Mouse (Mus musculus) midbrain, embryonic 14.5 days (tissue): ENCODE data around the gene Hras. TPM values are rescaled to one million over a fixed set of nuclear protein-coding genes. Genes with fewer than 3 reads are reported as not detected.

ENCODE experiments used
- ATAC-seq: fragments of 200-750 bp; cut with Nextera tagmentation; 2 replicates; pipeline ENCODE4 v1.8.0; 2017; ENCODE audit warnings: moderate number of reproducible peaks, moderate library complexity; ENCODE audit not compliant: low FRiP score, low TSS enrichment
- DNase-seq: peaks from one replicate; pipeline ENCODE4 v3.0.0-alpha.2; 2015
- H3K27ac ChIP-seq: fragments of 300-500 bp; sonication (generic); replicated peaks from 2 replicates; pipeline ENCODE4 v1.5.1; 2014; ENCODE audit warnings: mild to moderate bottlenecking, low read depth, low read length, moderate library complexity
- H3K27me3 ChIP-seq: fragments of 300-500 bp; sonication (generic); 2 replicates; pipeline ENCODE4 v1.6.1; 2014; ENCODE audit warnings: low read length, control low read depth, mixed read lengths; ENCODE audit not compliant: control insufficient read depth, insufficient read depth
- H3K36me3 ChIP-seq: fragments of 300-500 bp; sonication (generic); 2 replicates; pipeline ENCODE4 v1.6.1; 2014; ENCODE audit warnings: low read length, control low read depth; ENCODE audit not compliant: control insufficient read depth, insufficient read depth
- H3K4me1 ChIP-seq: fragments of 300-500 bp; sonication (generic); 2 replicates; pipeline ENCODE4 v1.6.1; 2014; ENCODE audit warnings: mild to moderate bottlenecking, antibody characterized with exemption, low read length, control low read depth; ENCODE audit not compliant: control insufficient read depth, insufficient read depth
- H3K4me2 ChIP-seq: fragments of 300-500 bp; sonication (generic); 2 replicates; pipeline ENCODE4 v1.6.1; 2014; ENCODE audit warnings: mild to moderate bottlenecking, low read length, moderate library complexity
- H3K4me3 ChIP-seq: fragments of 300-500 bp; sonication (generic); replicated peaks from 2 replicates; pipeline ENCODE4 v1.5.1; 2014; ENCODE audit warnings: low read depth, low read length
- H3K9ac ChIP-seq: fragments of 300-500 bp; sonication (generic); replicated peaks from 2 replicates; pipeline ENCODE4 v1.6.1; 2014; ENCODE audit warnings: mild to moderate bottlenecking, low read length, moderate library complexity
- H3K9me3 ChIP-seq: fragments of 300-500 bp; sonication (generic); 2 replicates; pipeline ENCODE4 v1.6.1; 2016; ENCODE audit warnings: low read length, control low read depth, mixed read lengths; ENCODE audit not compliant: control insufficient read depth
- WGBS: fragments of 180-500 bp; shearing (Covaris S2); extraction: QIAGEN DNeasy Blood & Tissue Kit; methylation state at CpG from one replicate; pipeline ENCODE4 v1.1.7; 2014; 5-methylcytosine and 5-hydroxymethylcytosine counted together
- polyA plus RNA-seq: library from polyadenylated mRNA; unstranded; fragments of >200 nt; fragmentation: Nextera tagmentation; extraction: Ambion mirVana; gene quantifications from 2 replicates; pipeline ENCODE4 v1.2.1, GENCODE M21; 2014

Gene Hras
- polyA plus RNA-seq, 1 experiment from 2014 or later, result 125 TPM

DNA sequence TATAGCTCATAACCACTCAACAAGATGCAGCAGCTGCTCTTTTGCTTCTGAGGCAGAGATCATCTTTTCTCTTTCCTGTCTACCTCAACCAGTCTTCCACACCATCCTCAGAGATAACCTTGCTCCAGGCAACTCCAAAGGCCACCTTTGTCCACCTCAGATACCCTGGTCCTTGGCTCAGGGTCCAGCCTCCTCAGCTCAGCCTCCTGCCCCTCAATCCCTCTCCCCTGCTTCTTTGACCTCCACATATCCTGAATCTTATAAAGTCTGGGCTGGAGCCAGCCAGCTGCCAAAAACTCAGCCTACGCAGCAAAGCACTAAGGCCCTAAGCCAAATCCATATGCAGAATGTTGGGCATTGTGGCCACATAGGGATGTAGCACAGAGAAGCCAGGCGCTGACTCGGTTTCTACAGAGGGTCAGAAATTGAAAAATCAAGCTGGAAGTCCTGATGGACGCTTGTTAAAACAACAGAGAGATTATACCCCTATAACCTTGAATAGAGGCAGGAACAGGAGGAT, 29.0 kb upstream of the Hras start:
- Histone ChIP-seq H3K27me3 (no peaks in the 10 kb centered on the region), H3K4me3 (peak overlapping the region; percentile 33; the same call in 1 of the 2 replicates), H3K9ac (no peak overlapping the region; the same call in 1 of the 2 replicates), H3K27ac (peak overlapping the region; percentile 78; the same call in 1 of the 2 replicates), H3K4me2 (peak overlapping the region; percentile 69), H3K36me3 (0 out of 2 replicates have a peak, but pooled peaks cover 5% of the 10 kb centered on the region), H3K4me1 (peaks cover 15% of the 10 kb centered on the region), H3K9me3 (no peaks in the 10 kb centered on the region)
- ATAC-seq, result no peak
- 92% methylated on average over 4 of the region's 4 CpGs for WGBS
- no peak for DNase-seq

DNA sequence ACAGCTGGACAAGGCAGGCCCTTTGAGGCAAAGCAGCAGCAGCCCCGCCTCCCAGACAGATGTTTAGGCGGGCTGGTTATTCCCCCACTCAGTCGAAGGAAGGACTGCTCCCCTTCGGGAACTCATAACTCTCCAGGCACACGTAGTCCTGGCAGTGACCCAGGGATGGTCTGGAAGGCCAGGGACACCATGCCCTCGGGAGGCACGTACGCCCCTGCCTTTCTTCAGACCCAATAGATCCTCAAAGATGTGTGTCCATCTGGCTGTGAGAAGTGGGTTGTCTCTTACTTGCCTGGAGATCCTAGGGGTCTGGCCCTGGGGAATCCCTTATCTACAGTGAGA, 28.3 kb upstream of the Hras start:
- peak overlapping the region; percentile 48 for H3K9ac ChIP-seq
- H3K27me3 ChIP-seq, result no peaks in the 10 kb centered on the region
- WGBS, result 4% methylated on average over 8 of the region's 8 CpGs
- ATAC-seq, result no peak; the same call in 1 of the 2 replicates
- 0 out of 2 replicates have a peak, but pooled peaks cover 5% of the 10 kb centered on the region for H3K36me3 ChIP-seq
- peak overlapping the region; percentile 69 for H3K4me2 ChIP-seq
- DNase-seq, result no peak
- H3K4me3 ChIP-seq, result peak overlapping the region; percentile 33
- H3K4me1 ChIP-seq, result peaks cover 15% of the 10 kb centered on the region
- H3K27ac ChIP-seq, result peak overlapping the region; percentile 78
- no peaks in the 10 kb centered on the region for H3K9me3 ChIP-seq

DNA sequence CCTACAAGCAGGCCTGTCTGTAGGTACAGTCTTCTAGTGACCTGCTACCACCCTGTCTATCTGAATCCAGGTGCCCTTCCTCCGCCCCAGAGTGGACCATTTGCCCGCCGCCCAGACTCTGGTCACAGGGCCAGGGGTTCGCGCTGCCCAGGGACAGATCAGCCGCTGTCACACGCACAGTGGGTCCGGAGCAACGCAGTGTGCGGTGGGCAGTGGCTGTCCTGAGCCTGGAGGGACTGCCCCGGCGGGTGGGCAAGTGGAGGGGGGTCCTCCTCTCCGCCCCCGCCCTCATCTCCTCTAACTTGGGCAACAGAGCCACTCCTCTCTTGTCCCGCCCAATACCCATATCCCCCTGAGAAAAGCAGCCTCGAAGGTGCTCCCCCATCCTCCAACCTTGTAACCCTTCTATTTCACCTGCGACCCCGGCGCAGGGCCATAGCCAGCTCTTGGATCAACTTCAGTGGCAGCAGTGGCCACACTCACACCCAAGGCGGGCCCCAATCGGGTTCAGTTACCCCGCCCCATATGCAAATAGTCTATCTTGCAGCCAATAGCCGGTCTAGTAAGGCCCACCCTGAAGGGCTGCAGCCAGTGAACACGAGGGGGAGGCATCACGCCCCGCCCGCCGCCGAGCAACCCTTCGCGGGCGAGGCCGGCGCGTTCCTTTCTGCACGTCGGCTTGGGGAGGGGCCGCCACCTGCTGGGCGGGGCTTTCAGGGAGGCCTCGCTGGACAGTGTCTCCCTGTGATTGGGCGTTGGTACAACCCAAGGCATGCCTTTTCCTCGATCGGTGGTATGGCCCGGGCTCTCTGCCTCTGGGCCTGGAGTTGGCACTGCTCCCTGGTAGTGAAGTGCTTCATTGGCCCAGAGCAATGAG, 27.7 kb upstream of the Hras start:
- 2% methylated on average over 44 of the region's 44 CpGs for WGBS
- H3K4me2 ChIP-seq, result peak overlapping the region; percentile 69
- 0 out of 2 replicates have a peak, but pooled peaks cover 5% of the 10 kb centered on the region for H3K36me3 ChIP-seq
- peak overlapping the region; percentile 33 for H3K4me3 ChIP-seq
- ATAC-seq (peak; percentile 97), DNase-seq (peak; percentile 98)
- H3K9ac ChIP-seq, result peak overlapping the region; percentile 48
- peaks cover 17% of the 10 kb centered on the region for H3K4me1 ChIP-seq
- no peaks in the 10 kb centered on the region for H3K27me3 ChIP-seq
- peak overlapping the region; percentile 78 for H3K27ac ChIP-seq
- H3K9me3 ChIP-seq, result no peaks in the 10 kb centered on the region

DNA sequence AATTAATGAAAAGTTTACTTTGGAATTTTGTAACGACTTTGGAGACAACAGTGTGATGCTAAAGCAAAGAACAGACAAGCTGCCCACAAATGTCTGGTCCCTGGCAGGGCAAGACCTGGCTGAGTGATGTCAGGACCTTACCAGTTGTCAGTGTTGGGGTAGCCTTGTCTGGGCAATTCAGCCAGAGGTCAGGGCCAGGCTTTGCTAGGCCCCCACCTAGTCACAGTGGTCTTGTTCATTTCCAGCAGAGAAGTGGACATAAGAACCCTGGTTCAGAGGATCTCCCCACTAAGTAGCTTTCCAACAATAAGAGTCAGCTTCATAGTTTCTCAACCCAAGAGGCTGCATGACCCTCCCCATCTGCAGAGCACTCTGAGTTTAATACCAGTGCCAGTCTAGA, 26.6 kb upstream of the Hras start:
- Histone ChIP-seq H3K27me3 (no peaks in the 10 kb centered on the region), H3K4me3 (no peak overlapping the region), H3K9me3 (no peaks in the 10 kb centered on the region), H3K4me1 (peaks cover 21% of the 10 kb centered on the region), H3K36me3 (0 out of 2 replicates have a peak, but pooled peaks cover 5% of the 10 kb centered on the region), H3K4me2 (no peak overlapping the region), H3K9ac (no peak overlapping the region), H3K27ac (no peak overlapping the region)
- DNase-seq (no peak), ATAC-seq (no peak)
- 84% methylated on average over 1 of the region's 1 CpGs for WGBS

DNA sequence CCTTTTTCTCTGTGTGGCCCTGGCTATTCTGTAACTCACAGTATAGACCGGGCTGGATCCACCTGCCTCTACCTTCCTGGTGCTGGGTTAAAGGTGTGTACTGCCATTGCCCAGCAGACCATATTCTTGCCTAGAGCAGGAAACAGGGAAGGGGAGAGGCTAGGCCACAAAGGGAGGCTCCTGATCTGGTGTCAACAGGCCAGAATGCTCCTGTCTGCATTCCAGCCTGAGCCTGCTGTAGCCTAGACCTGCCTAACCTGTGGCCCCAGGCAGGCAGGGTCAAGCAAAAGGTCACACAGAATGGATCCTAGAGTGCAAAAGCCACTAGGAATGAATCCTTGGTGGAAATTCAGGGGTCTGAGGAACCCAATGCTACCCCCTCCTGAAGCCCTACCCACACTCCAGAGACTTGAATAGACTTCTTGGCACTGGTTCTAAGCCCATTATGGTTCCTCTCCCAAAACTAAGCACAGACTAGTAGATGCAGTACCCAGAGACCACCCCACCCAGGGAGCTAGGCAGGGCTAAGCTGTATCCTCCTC, 25.8 kb upstream of the Hras start:
- H3K27ac ChIP-seq, result no peak overlapping the region
- no peaks in the 10 kb centered on the region for H3K9me3 ChIP-seq
- H3K9ac ChIP-seq, result no peak overlapping the region
- H3K4me1 ChIP-seq, result peaks cover 27% of the 10 kb centered on the region
- no peaks in the 10 kb centered on the region for H3K27me3 ChIP-seq
- ATAC-seq (no peak), DNase-seq (no peak)
- H3K4me3 ChIP-seq, result no peak overlapping the region
- H3K4me2 ChIP-seq, result no peak overlapping the region
- 100% methylated on average over 1 of the region's 1 CpGs for WGBS
- 0 out of 2 replicates have a peak, but pooled peaks cover 5% of the 10 kb centered on the region for H3K36me3 ChIP-seq

DNA sequence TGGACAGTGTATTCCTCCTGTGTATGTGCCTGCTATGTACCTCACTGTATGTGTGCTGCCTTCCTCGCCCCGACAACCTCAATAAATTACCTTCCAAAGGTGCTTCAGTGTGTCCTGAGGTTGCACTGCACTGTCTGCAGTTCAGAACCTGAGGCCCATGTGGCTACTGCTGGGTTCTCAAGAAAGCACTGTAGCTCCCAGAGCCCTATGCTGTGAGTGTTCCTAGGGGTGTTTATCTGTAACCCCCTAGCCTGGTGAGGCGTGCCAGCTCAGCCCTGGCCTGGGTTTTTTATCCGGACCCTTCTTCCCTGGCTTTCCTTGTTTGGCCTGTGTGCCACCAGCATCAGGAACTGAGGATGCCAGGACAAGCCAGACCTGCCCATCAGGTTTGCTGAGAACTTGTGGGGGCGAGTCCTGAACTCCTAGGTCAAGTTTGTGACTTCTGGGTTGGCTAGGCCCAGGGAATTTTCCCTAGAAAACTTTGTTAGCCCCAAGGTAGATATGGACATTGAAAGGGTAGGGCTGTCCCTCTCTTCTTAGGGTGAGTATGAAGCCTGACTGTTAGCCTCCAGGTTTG, 24.8 kb upstream of the Hras start:
- DNase-seq (no peak), ATAC-seq (no peak)
- Histone ChIP-seq H3K27ac (no peak overlapping the region), H3K27me3 (no peaks in the 10 kb centered on the region), H3K4me3 (no peak overlapping the region), H3K9me3 (no peaks in the 10 kb centered on the region), H3K4me2 (no peak overlapping the region), H3K36me3 (0 out of 2 replicates have a peak, but pooled peaks cover 5% of the 10 kb centered on the region), H3K4me1 (peaks cover 28% of the 10 kb centered on the region), H3K9ac (no peak overlapping the region)
- WGBS, result 93% methylated on average over 5 of the region's 5 CpGs

DNA sequence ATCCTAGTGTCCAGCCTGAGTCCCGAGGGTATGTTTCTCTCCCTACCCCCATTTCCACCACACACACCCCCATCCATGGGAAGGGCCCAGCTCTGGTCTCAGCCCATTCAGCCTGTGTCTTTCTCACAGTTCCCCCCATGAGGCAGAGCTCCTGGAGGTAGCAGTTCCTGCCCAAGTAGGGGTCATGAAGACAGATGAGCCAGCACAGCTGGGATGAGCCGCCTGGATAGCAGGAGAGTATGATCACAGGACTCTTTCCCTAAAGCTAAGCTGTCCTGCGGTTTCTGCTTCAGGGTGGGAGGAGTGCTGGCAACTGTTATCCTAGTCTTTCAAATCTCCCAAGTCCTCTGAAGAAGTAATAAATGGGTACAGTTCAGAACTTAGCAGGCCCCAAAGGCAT, 24.3 kb upstream of the Hras start:
- no peak overlapping the region for H3K9ac ChIP-seq
- H3K4me2 ChIP-seq, result no peak overlapping the region
- no peak overlapping the region for H3K27ac ChIP-seq
- H3K27me3 ChIP-seq, result no peaks in the 10 kb centered on the region
- no peak overlapping the region for H3K4me3 ChIP-seq
- 0 out of 2 replicates have a peak, but pooled peaks cover 5% of the 10 kb centered on the region for H3K36me3 ChIP-seq
- peaks cover 28% of the 10 kb centered on the region for H3K4me1 ChIP-seq
- no peaks in the 10 kb centered on the region for H3K9me3 ChIP-seq
- WGBS, result 89% methylated on average over 3 of the region's 3 CpGs
- no peak for ATAC-seq
- no peak for DNase-seq

DNA sequence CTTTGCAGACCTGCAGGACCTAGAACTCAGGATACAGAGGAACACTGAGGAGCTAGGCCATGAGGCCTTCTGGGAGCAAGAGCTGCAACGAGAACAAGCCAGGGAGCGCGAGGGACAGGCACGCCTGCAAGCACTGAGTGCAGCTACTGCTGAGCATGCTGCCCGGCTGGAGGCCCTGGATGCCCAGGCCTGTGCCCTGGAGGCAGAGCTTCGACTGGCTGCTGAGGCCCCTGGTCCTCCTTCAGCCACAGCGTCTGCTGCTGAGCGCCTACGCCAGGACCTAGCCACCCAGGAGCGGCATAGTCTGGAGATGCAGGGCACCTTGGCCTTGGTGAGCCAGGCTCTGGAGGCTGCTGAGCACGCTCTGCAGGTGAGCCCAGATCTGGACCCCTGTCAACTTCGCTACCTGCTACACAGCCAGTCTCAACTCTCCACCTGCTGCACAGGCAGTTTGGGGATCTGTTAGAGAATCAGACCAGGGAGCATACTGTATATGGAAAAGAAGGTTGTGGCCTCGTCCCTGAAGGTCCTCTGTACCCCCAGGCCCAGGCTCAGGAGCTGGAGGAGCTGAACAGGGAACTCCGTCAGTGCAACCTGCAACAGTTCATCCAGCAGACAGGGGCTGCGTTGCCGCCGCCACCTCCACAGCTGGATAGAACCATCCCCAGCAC, 23.7 kb upstream of the Hras start:
- no peaks in the 10 kb centered on the region for H3K27me3 ChIP-seq
- no peak for DNase-seq
- H3K4me2 ChIP-seq, result no peak overlapping the region
- no peaks in the 10 kb centered on the region for H3K9me3 ChIP-seq
- no peak overlapping the region for H3K9ac ChIP-seq
- no peak overlapping the region for H3K27ac ChIP-seq
- no peak overlapping the region for H3K4me3 ChIP-seq
- H3K4me1 ChIP-seq, result peaks cover 23% of the 10 kb centered on the region
- ATAC-seq, result no peak
- 0 out of 2 replicates have a peak, but pooled peaks cover 5% of the 10 kb centered on the region for H3K36me3 ChIP-seq
- WGBS, result 91% methylated on average over 17 of the region's 17 CpGs
